Mouse (Mus musculus) heart, embryonic 12.5 days (tissue): Measurements from ENCODE around the gene Zbtb44. TPM values are rescaled to one million over a fixed set of nuclear protein-coding genes. Genes with fewer than 3 reads are reported as not detected.

Experiments
- ATAC-seq: fragments of 200-750 bp; cut with Nextera tagmentation; 2 replicates; pipeline ENCODE4 v1.8.0; 2017; ENCODE audit warnings: moderate TSS enrichment, moderate library complexity; ENCODE audit not compliant: insufficient number of reproducible peaks, low FRiP score
- H3K27ac ChIP-seq: fragments of 300-500 bp; sonication (generic); 2 replicates; pipeline ENCODE4 v1.5.1; 2016; ENCODE audit warnings: mild to moderate bottlenecking, moderate library complexity; ENCODE audit not compliant: poor library complexity, severe bottlenecking
- H3K27me3 ChIP-seq: fragments of 300-500 bp; sonication (generic); replicated peaks from 2 replicates; pipeline ENCODE4 v1.6.1; 2016; ENCODE audit warnings: mild to moderate bottlenecking, moderate library complexity
- H3K36me3 ChIP-seq: fragments of 300-500 bp; sonication (generic); 2 replicates; pipeline ENCODE4 v1.6.1; 2016; ENCODE audit warnings: mild to moderate bottlenecking, moderate library complexity
- H3K4me1 ChIP-seq: fragments of 300-500 bp; sonication (generic); replicated peaks from 2 replicates; pipeline ENCODE4 v1.6.1; 2016; ENCODE audit warnings: mild to moderate bottlenecking
- H3K4me2 ChIP-seq: fragments of 300-500 bp; sonication (generic); 2 replicates; pipeline ENCODE4 v1.6.1; 2016; ENCODE audit warnings: mild to moderate bottlenecking, moderate library complexity
- H3K4me3 ChIP-seq: fragments of 300-500 bp; sonication (generic); 2 replicates; pipeline ENCODE4 v1.5.1; 2016; ENCODE audit warnings: mild to moderate bottlenecking
- H3K9ac ChIP-seq: fragments of 300-500 bp; sonication (generic); 2 replicates; pipeline ENCODE4 v1.6.1; 2016; ENCODE audit warnings: mild to moderate bottlenecking, moderate library complexity
- H3K9me3 ChIP-seq: fragments of 300-500 bp; sonication (generic); replicated peaks from 2 replicates; pipeline ENCODE4 v1.6.1; 2016; ENCODE audit warnings: mild to moderate bottlenecking, moderate library complexity
- WGBS: fragments of 180-500 bp; shearing (Covaris S2); methylation state at CpG from one replicate; pipeline ENCODE4 v1.1.7; 2016; 5-methylcytosine and 5-hydroxymethylcytosine counted together
- polyA plus RNA-seq: library from polyadenylated mRNA; unstranded; fragments of >200 nt; fragmentation: Nextera tagmentation; extraction: Ambion mirVana; gene quantifications from 2 replicates; pipeline ENCODE4 v1.2.1, GENCODE M21; 2016

The Zbtb44 gene
- polyA plus RNA-seq, 1 experiment from 2014 or later = 9.1 TPM

GRCm38 (mm10) chr9:31088883-31089282 is 58.4 kb downstream of the Zbtb44 start:
- ATAC-seq = no peak
- no peak overlapping the region for H3K4me2 ChIP-seq
- no peaks in the 10 kb centered on the region for H3K36me3 ChIP-seq
- H3K9ac ChIP-seq = no peak overlapping the region
- H3K27me3 ChIP-seq = peaks cover 31% of the 10 kb centered on the region
- no peak overlapping the region for H3K4me3 ChIP-seq
- H3K27ac ChIP-seq = no peak overlapping the region
- 78% methylated on average over 4 of the region's 4 CpGs for WGBS
- no peaks in the 10 kb centered on the region for H3K9me3 ChIP-seq
- H3K4me1 ChIP-seq = peaks cover 5% of the 10 kb centered on the region; the same call in 1 of the 2 replicates

GRCm38 (mm10) chr9:31089541-31089940 is 59.1 kb downstream of the Zbtb44 start:
- no peak overlapping the region for H3K9ac ChIP-seq
- 79% methylated on average over 9 of the region's 9 CpGs for WGBS
- no peak overlapping the region for H3K4me3 ChIP-seq
- no peak for ATAC-seq
- H3K4me2 ChIP-seq = no peak overlapping the region
- no peaks in the 10 kb centered on the region for H3K9me3 ChIP-seq
- peaks cover 5% of the 10 kb centered on the region; the same call in 1 of the 2 replicates for H3K4me1 ChIP-seq
- peaks cover 24% of the 10 kb centered on the region for H3K27me3 ChIP-seq
- no peaks in the 10 kb centered on the region for H3K36me3 ChIP-seq
- no peak overlapping the region for H3K27ac ChIP-seq

DNA sequence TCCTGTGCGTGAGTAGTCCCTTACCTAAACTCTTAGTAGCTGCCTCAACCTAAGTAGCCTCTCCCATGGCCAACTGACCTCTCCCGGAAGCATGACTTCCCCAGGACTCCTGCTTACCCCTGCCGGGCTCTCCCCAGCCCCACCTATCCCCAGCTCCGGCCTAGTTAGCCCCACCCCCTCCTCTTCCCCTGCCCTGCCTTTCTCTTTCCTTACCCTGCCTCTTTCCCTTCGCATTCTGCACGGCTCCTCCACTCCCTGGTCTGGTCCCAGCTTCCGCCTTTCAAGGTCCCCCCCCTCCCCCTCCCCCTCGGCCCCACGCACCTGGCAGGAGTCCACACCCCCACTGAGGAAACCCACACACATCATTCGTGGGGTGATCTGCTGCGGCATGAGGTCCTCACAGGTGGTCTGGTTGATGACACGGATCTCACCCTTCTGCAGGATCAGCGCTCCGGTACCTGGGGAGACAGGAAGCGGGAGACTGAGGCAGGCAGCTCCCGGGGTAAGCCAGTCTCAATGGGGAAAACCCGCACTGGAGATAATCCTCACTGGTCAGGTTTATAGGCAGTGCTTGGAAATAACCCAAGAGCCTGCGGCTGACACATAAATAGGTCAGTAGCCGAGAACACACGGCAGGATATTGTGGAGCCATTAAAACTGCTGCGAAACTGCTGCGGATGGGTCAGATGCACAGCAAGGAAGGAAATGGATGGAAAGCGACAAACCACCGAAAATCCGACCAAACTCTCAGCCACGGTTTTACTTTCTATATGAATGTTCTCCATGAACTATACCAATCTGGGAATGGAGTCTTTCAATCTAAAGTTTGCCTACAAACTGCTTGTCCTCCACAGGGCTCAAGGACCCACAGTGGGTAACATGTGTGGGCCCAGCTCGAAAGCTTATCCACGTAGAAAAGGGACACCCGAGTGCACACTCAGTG is 59.9 kb downstream of the Zbtb44 start:
- Histone ChIP-seq H3K4me3 (no peak overlapping the region), H3K9me3 (no peaks in the 10 kb centered on the region)

GRCm38 (mm10) chr9:31091162-31091581 is 60.7 kb downstream of the Zbtb44 start:
- H3K4me1 ChIP-seq = peaks cover 5% of the 10 kb centered on the region; the same call in 1 of the 2 replicates
- no peaks in the 10 kb centered on the region for H3K36me3 ChIP-seq
- no peak for ATAC-seq
- no peak overlapping the region for H3K4me2 ChIP-seq
- WGBS = 87% methylated on average over 10 of the region's 10 CpGs
- H3K27me3 ChIP-seq = peaks cover 13% of the 10 kb centered on the region
- H3K4me3 ChIP-seq = no peak overlapping the region
- H3K27ac ChIP-seq = no peak overlapping the region
- H3K9me3 ChIP-seq = no peaks in the 10 kb centered on the region
- H3K9ac ChIP-seq = no peak overlapping the region

More for the DNA sequence above, 59.9 kb downstream of the Zbtb44 start:
- H3K4me2 ChIP-seq = no peak overlapping the region; the same call in 1 of the 2 replicates
- H3K9ac ChIP-seq = no peak overlapping the region
- no peaks in the 10 kb centered on the region for H3K36me3 ChIP-seq
- WGBS = 67% methylated on average over 29 of the region's 29 CpGs
- H3K4me1 ChIP-seq = peaks cover 5% of the 10 kb centered on the region; the same call in 1 of the 2 replicates
- no peak overlapping the region for H3K27ac ChIP-seq
- no peak for ATAC-seq
- peaks cover 18% of the 10 kb centered on the region for H3K27me3 ChIP-seq

GRCm38 (mm10) chr9:31092111-31092832 is 61.8 kb downstream of the Zbtb44 start:
- Histone ChIP-seq H3K36me3 (no peaks in the 10 kb centered on the region), H3K4me2 (no peak overlapping the region), H3K27ac (no peak overlapping the region), H3K4me3 (no peak overlapping the region), H3K4me1 (peaks cover 11% of the 10 kb centered on the region), H3K9ac (no peak overlapping the region), H3K9me3 (no peaks in the 10 kb centered on the region), H3K27me3 (peaks cover 13% of the 10 kb centered on the region)
- ATAC-seq = no peak
- WGBS = 82% methylated on average over 18 of the region's 18 CpGs

- Histone ChIP-seq H3K4me1 (peaks cover 14% of the 10 kb centered on the region), H3K9ac (no peak overlapping the region), H3K4me2 (no peak overlapping the region), H3K27ac (no peak overlapping the region), H3K27me3 (peaks cover 7% of the 10 kb centered on the region), H3K4me3 (no peak overlapping the region), H3K9me3 (no peaks in the 10 kb centered on the region), H3K36me3 (no peaks in the 10 kb centered on the region)
- ATAC-seq = no peak
- WGBS = 92% methylated on average over 10 of the region's 10 CpGs
Observed at GRCm38 (mm10) chr9:31092833-31093195, 62.4 kb downstream of the Zbtb44 start.

DNA sequence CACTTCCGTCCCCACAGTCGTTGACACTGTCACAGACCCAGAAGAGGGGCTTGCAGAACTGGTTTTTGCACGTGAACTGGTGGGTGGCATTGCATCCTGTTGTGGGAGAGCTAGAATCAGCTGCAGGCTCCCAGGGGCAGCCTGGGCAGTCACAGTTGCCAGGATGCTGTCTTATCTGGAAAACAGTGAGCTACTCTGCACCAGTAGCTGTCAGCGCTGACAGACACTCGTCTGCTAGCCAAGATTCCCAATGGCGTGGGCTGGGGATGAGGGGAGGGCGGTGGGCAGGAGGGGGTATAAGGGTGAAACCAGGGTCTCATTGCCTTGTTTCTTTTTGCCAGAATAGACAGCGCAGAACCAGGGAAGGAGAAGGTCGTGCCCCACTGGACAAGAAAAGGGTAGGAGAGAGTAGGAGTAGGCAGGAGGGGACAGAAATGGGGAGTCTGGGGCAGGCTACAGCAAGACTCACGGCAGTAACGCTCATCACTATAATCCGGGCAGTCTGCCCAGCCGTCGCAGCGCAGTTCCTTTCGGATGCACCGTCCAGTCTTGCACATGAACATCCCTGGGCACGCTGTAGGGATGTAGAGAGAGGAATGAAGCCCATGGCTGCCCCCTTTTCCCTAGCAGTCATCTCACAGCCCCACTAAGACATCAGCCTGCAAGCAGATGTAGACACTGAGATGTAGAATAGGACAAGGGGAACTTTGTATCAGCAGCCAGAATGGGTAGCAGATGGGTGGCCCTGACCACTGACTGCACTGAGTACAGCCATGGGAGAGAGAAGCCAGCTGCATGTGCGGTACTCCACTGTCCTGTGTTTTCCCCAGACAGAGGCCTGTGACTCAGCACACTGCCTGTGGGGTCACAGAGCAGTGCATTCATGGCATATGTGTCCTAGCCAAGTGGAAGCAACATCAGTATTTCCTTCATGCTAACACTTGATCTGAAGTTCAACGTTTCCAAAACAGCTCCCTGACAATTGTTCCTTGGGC is 66.9 kb downstream of the Zbtb44 start:
- Histone ChIP-seq H3K4me2 (no peak overlapping the region), H3K27ac (no peak overlapping the region), H3K9ac (no peak overlapping the region), H3K4me3 (no peak overlapping the region), H3K9me3 (no peaks in the 10 kb centered on the region), H3K27me3 (0 out of 2 replicates have a peak, but pooled peaks cover 4% of the 10 kb centered on the region), H3K4me1 (peaks cover 9% of the 10 kb centered on the region), H3K36me3 (no peaks in the 10 kb centered on the region)
- 59% methylated on average over 20 of the region's 20 CpGs for WGBS
- ATAC-seq = no peak; the same call in 1 of the 2 replicates

- H3K27ac ChIP-seq = no peak overlapping the region
- H3K36me3 ChIP-seq = no peaks in the 10 kb centered on the region
- H3K9ac ChIP-seq = no peak overlapping the region
- ATAC-seq = no peak
- 0 out of 2 replicates have a peak, but pooled peaks cover 4% of the 10 kb centered on the region for H3K27me3 ChIP-seq
- H3K4me2 ChIP-seq = no peak overlapping the region
- WGBS = 67% methylated on average over 6 of the region's 6 CpGs
- H3K4me1 ChIP-seq = peaks cover 9% of the 10 kb centered on the region
- H3K9me3 ChIP-seq = no peaks in the 10 kb centered on the region
- no peak overlapping the region for H3K4me3 ChIP-seq
Observed at GRCm38 (mm10) chr9:31098118-31098517, 67.7 kb downstream of the Zbtb44 start.

- H3K36me3 ChIP-seq = no peaks in the 10 kb centered on the region
- no peaks in the 10 kb centered on the region for H3K9me3 ChIP-seq
- H3K9ac ChIP-seq = no peak overlapping the region
- ATAC-seq = no peak
- no peaks in the 10 kb centered on the region for H3K27me3 ChIP-seq
- no peaks in the 10 kb centered on the region for H3K4me1 ChIP-seq
- H3K4me2 ChIP-seq = no peak overlapping the region
- no peak overlapping the region for H3K4me3 ChIP-seq
- WGBS = 86% methylated on average over 8 of the region's 8 CpGs
- H3K27ac ChIP-seq = no peak overlapping the region
Observed at GRCm38 (mm10) chr9:31108464-31108863, 78.0 kb downstream of the Zbtb44 start.

DNA sequence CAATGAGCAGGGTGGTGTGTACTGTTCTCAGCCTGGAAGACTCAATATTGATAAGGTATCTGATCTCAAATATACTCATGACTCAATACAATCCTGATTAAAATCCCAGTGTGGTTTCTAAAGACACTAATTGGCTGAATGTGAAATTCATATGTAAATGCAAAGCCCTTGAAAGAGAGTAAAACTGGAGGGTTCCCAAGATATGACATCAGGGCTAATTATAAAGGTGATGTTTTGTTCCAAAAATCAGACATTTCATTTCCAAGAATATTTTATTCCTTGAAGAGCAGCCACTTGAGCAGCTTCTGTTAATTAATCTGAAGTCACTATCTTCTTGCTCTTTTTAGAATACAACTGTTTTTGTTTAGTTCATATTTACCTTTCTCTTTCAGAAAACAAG is 85.1 kb downstream of the Zbtb44 start:
- no peak for ATAC-seq
- no peaks in the 10 kb centered on the region for H3K36me3 ChIP-seq
- no peak overlapping the region for H3K9ac ChIP-seq
- H3K27me3 ChIP-seq = no peaks in the 10 kb centered on the region; the same call in 1 of the 2 replicates
- H3K4me2 ChIP-seq = no peak overlapping the region
- H3K9me3 ChIP-seq = no peaks in the 10 kb centered on the region
- H3K4me1 ChIP-seq = peaks cover 20% of the 10 kb centered on the region
- no peak overlapping the region for H3K27ac ChIP-seq
- H3K4me3 ChIP-seq = no peak overlapping the region
